Mouse (Mus musculus) ovary, adult 10 weeks (tissue): ENCODE results near the gene Gm44805. TPM values are rescaled to one million over a fixed set of nuclear protein-coding genes. Genes with fewer than 3 reads are reported as not detected.

Source experiments
- polyA plus RNA-seq: library from polyadenylated mRNA; stranded (reverse); fragments of 350-450 nt; fragmentation: Illumina TruSeq; extraction: RNeasy Lipid Tissue Mini Kit (QIAGEN cat#74804); gene quantifications from one replicate; pipeline ENCODE4 v1.2.3, GENCODE M21; 2014

Gene Gm44805
- not detected for polyA plus RNA-seq

GRCm38 (mm10) chr7:19681202-19681694 lies at the start of gene Gm44805, which contains the start of gene Apoc4:
TSS of gene Gm44805 (minus strand) at chr7:19681423.
TSS of gene Apoc4 (minus strand) at chr7:19681479.

GRCm38 (mm10) chr7:19715239-19716054 lies 34.2 kb upstream of the Gm44805 start, which contains the start of gene Tomm40:
TSS of gene Tomm40 (minus strand) at chr7:19715438.

GRCm38 (mm10) chr7:19698907-19699826 lies 17.9 kb upstream of the Gm44805 start, which contains the start of gene Apoe:
TSS of gene Apoe (minus strand) at chr7:19699188.

GRCm38 (mm10) chr7:19691873-19692865 lies 10.9 kb upstream of the Gm44805 start, which contains the start of gene Apoc1:
TSS of gene Apoc1 (minus strand) at chr7:19692660.

GRCm38 (mm10) chr7:19677872-19678271 lies 3.4 kb downstream of the Gm44805 start, which contains the start of gene Apoc2:
TSS of gene Apoc2 (minus strand) at chr7:19677941.

GRCm38 (mm10) chr7:19664955-19665841 lies 16.0 kb downstream of the Gm44805 start, which contains the start of gene Clptm1:
TSS of gene Clptm1 (minus strand) at chr7:19665033.

GRCm38 (mm10) chr7:19629361-19629734 lies 51.9 kb downstream of the Gm44805 start, which contains the start of gene Relb:
TSS of gene Relb (minus strand) at chr7:19629438.

Other genes with a start within 250 kb of the Gm44805 start
- 1.1 TPM for gene Mark4, start 222.6 kb downstream of the Gm44805 start, polyA plus RNA-seq
- gene Exoc3l2, start 218.1 kb downstream of the Gm44805 start, polyA plus RNA-seq: 0.20 TPM
- gene Bloc1s3, start 173.1 kb downstream of the Gm44805 start, polyA plus RNA-seq: 3.2 TPM
- gene Trappc6a, start 173.0 kb downstream of the Gm44805 start, polyA plus RNA-seq: not detected
- not detected for gene Nkpd1, start 163.6 kb downstream of the Gm44805 start, polyA plus RNA-seq
- 0.37 TPM for gene Ppp1r37, start 118.3 kb downstream of the Gm44805 start, polyA plus RNA-seq
- not detected for gene Zfp296, start 104.1 kb downstream of the Gm44805 start, polyA plus RNA-seq
- gene Gemin7, start 103.8 kb downstream of the Gm44805 start, polyA plus RNA-seq: 16.3 TPM
- 1.6 TPM for gene Clasrp, start 76.9 kb downstream of the Gm44805 start, polyA plus RNA-seq
- gene Relb, start 52.0 kb downstream of the Gm44805 start, polyA plus RNA-seq: 0.66 TPM
- 14.3 TPM for gene Clptm1, start 16.4 kb downstream of the Gm44805 start, polyA plus RNA-seq
- not detected for gene Apoc2, start 3.5 kb downstream of the Gm44805 start, polyA plus RNA-seq
- not detected for gene Apoc4, start 56 bp upstream of the Gm44805 start, polyA plus RNA-seq
- gene Apoc1, start 11.2 kb upstream of the Gm44805 start, polyA plus RNA-seq: 1.7 TPM
- gene Apoe, start 17.8 kb upstream of the Gm44805 start, polyA plus RNA-seq: 8.6 TPM
- 0.37 TPM for gene Tomm40, start 34.0 kb upstream of the Gm44805 start, polyA plus RNA-seq
- gene Nectin2, start 69.1 kb upstream of the Gm44805 start, polyA plus RNA-seq: 7.6 TPM
- gene Bcam, start 89.6 kb upstream of the Gm44805 start, polyA plus RNA-seq: not detected
- not detected for gene Cblc, start 115.4 kb upstream of the Gm44805 start, polyA plus RNA-seq
- gene Bcl3, start 141.3 kb upstream of the Gm44805 start, polyA plus RNA-seq: not detected
- gene Gm19345, start 170.6 kb upstream of the Gm44805 start, polyA plus RNA-seq: not detected
- not detected for gene Ceacam16, start 179.9 kb upstream of the Gm44805 start, polyA plus RNA-seq
- not detected for gene Ceacam19, start 206.5 kb upstream of the Gm44805 start, polyA plus RNA-seq
- gene Pvr, start 239.7 kb upstream of the Gm44805 start, polyA plus RNA-seq: 34.4 TPM